Mouse (Mus musculus) CD4-positive, CD25-positive, alpha-beta regulatory T cell, adult 2 months (primary cell): Measurements from ENCODE around the gene Myo9a.
"Not testable (repeated sequence)": the region's sequence is repeated elsewhere in the genome, so short reads cannot be mapped to it uniquely, and the experiment has no call there.

Experiments
- DNase-seq: peaks from one replicate; pipeline ENCODE4 v3.0.0-alpha.2; 2012; ENCODE audit warnings: low read depth, low spot score

Myo9a gene

GRCm38 (mm10) chr9:59751066-59751581, 428 bp downstream of the Myo9a start:
- peak; percentile 85 for DNase-seq

DNA sequence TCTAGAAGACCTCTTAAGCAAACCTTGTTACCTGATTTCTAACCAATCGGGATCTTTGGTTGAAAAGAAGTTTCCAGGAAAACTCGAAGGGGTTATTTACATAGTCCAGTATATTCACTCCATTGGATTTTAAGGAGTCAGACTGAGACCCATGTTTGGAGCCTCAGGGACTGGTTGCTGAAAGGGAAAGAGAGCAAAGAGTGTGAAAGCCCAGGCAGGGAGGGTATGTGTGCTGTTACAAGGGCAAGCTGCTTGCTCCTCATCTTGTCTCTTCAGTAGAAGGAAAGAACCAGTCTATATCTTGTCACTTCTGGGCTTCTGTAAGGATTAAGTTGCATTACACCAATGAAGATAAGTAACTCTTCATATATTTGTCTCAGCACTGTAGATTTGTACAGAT, 1.3 kb downstream of the Myo9a start:
- peak; percentile 12 for DNase-seq

GRCm38 (mm10) chr9:59755199-59755598, 4.5 kb downstream of the Myo9a start:
- DNase-seq, result no peak

GRCm38 (mm10) chr9:59757016-59757415, 6.3 kb downstream of the Myo9a start:
- DNase-seq, result not testable (repeated sequence)

- peak; percentile 48 for DNase-seq
Observed at GRCm38 (mm10) chr9:59760515-59760914, 9.8 kb downstream of the Myo9a start.

GRCm38 (mm10) chr9:59766966-59767461, 16.3 kb downstream of the Myo9a start:
- DNase-seq, result not testable (repeated sequence)

DNA sequence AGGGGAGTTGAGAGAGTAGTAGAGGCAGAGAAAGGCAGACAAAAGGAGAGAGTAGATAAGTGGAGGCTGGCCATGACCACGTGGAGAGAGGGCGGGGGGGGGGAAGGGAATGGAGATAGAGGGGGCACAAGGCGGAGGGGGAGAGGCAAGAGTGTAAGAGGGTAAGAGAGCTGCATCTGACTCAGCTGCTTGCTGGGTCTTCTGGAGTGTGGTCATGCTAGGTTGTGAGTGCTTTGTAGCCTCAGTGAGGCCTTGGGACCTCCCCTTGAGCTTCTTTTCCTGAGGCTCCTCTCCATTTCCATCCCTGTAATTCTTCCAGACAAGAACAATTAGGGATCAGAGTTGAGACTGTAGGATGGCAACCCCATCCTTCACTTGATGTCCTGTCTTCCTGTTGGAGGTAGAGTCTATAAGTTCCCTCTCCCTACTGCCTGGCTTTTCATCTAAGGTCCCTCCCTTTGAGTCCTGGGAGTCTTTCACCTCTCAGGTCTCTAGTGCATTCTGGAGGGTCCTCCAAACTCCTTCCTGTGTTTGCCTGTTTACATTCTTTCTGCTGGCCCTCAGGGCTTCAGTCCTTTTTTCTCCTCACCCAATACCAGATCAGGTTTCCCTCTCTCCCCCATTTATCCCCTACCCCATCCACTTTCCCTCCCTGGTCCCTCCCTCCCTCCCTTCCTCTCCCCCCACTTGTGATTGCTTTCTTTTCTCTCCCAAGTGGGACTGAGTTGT, 55.5 kb downstream of the Myo9a start:
- DNase-seq, result not testable (repeated sequence)

GRCm38 (mm10) chr9:59884551-59884950, 133.9 kb downstream of the Myo9a start:
- no peak for DNase-seq

GRCm38 (mm10) chr9:59903382-59903781, 152.7 kb downstream of the Myo9a start:
- DNase-seq, result no peak

- DNase-seq, result no peak
Observed at GRCm38 (mm10) chr9:59914761-59915160, 164.1 kb downstream of the Myo9a start.

DNA sequence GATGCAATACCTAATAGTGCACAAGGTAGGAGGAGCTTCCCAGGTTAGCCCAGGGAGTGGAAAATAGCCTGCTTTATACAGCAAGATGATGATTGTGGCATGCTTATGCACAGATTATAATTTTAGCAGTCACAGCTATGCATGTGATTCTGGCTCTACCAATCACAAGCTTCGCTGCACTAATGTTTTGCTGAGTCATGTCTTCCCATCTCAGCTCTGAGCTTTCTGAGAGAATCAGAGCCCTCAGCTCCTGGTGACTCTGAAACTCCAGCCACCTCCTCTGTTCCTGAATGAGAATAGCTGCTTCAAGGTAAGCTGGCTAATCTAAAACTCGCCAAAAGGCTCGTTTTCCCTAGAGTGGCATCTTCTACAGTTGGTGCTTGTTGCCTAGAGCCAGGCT, 179.6 kb downstream of the Myo9a start:
- DNase-seq, result no peak

GRCm38 (mm10) chr9:59935866-59936265, 185.2 kb downstream of the Myo9a start:
- peak; percentile 57 for DNase-seq

GRCm38 (mm10) chr9:59938529-59938928, 187.8 kb downstream of the Myo9a start:
- DNase-seq, result peak; percentile 54

- DNase-seq, result peak; percentile 27
Observed at GRCm38 (mm10) chr9:59939691-59940090, 189.0 kb downstream of the Myo9a start.

- DNase-seq, result peak; percentile 88
Observed at GRCm38 (mm10) chr9:59940913-59941884, 190.5 kb downstream of the Myo9a start.

DNA sequence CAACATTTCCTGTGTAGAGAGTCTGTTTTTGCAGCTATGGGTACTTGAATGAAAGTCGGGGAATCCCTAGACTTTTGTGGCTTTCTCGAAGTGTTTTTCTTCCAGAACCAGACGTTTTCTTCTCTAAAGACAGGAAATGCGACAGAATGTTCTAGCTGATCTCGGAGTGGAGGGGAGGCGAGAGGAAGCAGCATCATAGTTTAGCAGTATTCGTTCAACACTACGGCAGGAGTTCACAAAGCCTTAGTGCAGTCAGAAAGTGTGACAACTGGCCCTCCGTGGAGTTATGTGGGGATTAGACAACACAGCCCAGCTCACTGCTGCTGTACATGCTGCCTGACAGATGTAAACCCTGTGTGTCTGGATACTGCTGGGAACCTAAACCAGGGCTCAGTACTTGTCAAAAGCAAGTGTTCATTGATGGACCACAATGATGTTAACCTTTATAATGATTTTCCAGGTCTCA, 191.2 kb downstream of the Myo9a start:
- DNase-seq, result peak; percentile 91

GRCm38 (mm10) chr9:59942501-59943085, 191.9 kb downstream of the Myo9a start:
- peak; percentile 24 for DNase-seq

- DNase-seq, result no peak
Observed at GRCm38 (mm10) chr9:59943826-59944225, 193.1 kb downstream of the Myo9a start.

- no peak for DNase-seq
Observed at GRCm38 (mm10) chr9:59945241-59945640, 194.5 kb downstream of the Myo9a start.

DNA sequence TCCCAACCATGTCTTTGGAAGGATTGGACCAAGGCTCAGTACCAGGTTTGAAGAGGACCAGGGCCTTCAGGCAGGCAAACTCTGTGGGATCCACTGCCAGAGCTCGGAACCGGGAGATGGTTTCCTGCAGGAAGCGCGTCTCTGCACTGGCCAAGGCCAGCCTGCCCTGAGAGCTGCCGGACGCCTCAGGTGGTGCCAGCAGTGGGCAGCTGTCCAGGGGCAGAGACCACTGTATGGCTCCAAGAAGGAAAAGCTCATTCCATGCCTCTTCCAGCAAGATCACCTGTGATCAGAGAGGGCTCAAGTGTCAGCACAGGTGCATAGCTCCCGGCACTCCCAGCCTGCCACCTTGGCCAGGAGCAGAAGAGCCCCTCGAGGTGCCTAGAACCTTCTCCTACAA, 196.6 kb downstream of the Myo9a start:
- DNase-seq, result no peak

- no peak for DNase-seq
Observed at GRCm38 (mm10) chr9:59948226-59948625, 197.5 kb downstream of the Myo9a start.
